Mouse (Mus musculus): ENCODE data around the gene A530016L24Rik. TPM values are rescaled to one million over a fixed set of nuclear protein-coding genes. Genes with fewer than 3 reads are reported as not detected.

The A530016L24Rik gene
- polyA plus RNA-seq, 1 experiment: 14.5 TPM

- Histone ChIP-seq H3K27me3 (ENCODE audit: control insufficient read depth, insufficient read depth, low read length) (no peaks in the 10 kb centered on the region), H3K36me3 (ENCODE audit: control insufficient read depth, insufficient read depth, low read length) (no peaks in the 10 kb centered on the region), H3K27ac (ENCODE audit: control insufficient read depth, insufficient read depth, low read length) (no peak overlapping the region), H3K4me1 (replicated peaks; ENCODE audit: control insufficient read depth, insufficient read depth, low read length) (no peaks in the 10 kb centered on the region), H3K4me3 (ENCODE audit: control insufficient read depth, insufficient read depth, low read length) (no peak overlapping the region)
- 61% methylated on average over 4 of the region's 4 CpGs for WGBS
- no peak for TF ChIP-seq CTCF (IDR thresholded peaks at IDR 0.05; ENCODE audit: borderline replicate concordance, control insufficient read depth, extremely low read depth, insufficient read depth, low read length, poor library complexity)
- no peak for TF ChIP-seq POLR2A (IDR thresholded peaks at IDR 0.05; ENCODE audit: control insufficient read depth, extremely low read depth, insufficient read depth, low read length, poor library complexity)
- no peak for DNase-seq
These were observed 18.0 kb downstream of the A530016L24Rik start for GRCm38 (mm10) chr12:112507264-112507663.

- DNase-seq: no peak
- Histone ChIP-seq H3K4me1 (replicated peaks; ENCODE audit: control insufficient read depth, insufficient read depth, low read length) (no peaks in the 10 kb centered on the region), H3K4me3 (ENCODE audit: control insufficient read depth, insufficient read depth, low read length) (no peak overlapping the region), H3K27ac (ENCODE audit: control insufficient read depth, insufficient read depth, low read length) (no peak overlapping the region), H3K27me3 (ENCODE audit: control insufficient read depth, insufficient read depth, low read length) (no peaks in the 10 kb centered on the region), H3K36me3 (ENCODE audit: control insufficient read depth, insufficient read depth, low read length) (no peaks in the 10 kb centered on the region)
- TF ChIP-seq CTCF (IDR thresholded peaks at IDR 0.05; ENCODE audit: borderline replicate concordance, control insufficient read depth, extremely low read depth, insufficient read depth, low read length, poor library complexity) (no peak), POLR2A (IDR thresholded peaks at IDR 0.05; ENCODE audit: control insufficient read depth, extremely low read depth, insufficient read depth, low read length, poor library complexity) (no peak)
- 77% methylated on average over 3 of the region's 3 CpGs for WGBS
These were observed 18.7 kb downstream of the A530016L24Rik start for GRCm38 (mm10) chr12:112507984-112508383.

- no peak overlapping the region for H3K4me3 ChIP-seq (ENCODE audit: control insufficient read depth, insufficient read depth, low read length)
- TF ChIP-seq CTCF (IDR thresholded peaks at IDR 0.05; ENCODE audit: borderline replicate concordance, control insufficient read depth, extremely low read depth, insufficient read depth, low read length, poor library complexity) (no peak), POLR2A (IDR thresholded peaks at IDR 0.05; ENCODE audit: control insufficient read depth, extremely low read depth, insufficient read depth, low read length, poor library complexity) (no peak)
- H3K27ac ChIP-seq (ENCODE audit: control insufficient read depth, insufficient read depth, low read length): no peak overlapping the region
- no peak for DNase-seq
- no peaks in the 10 kb centered on the region for H3K4me1 ChIP-seq (replicated peaks; ENCODE audit: control insufficient read depth, insufficient read depth, low read length)
- no peaks in the 10 kb centered on the region for H3K36me3 ChIP-seq (ENCODE audit: control insufficient read depth, insufficient read depth, low read length)
- 40% methylated on average over 7 of the region's 7 CpGs for WGBS
- no peaks in the 10 kb centered on the region for H3K27me3 ChIP-seq (ENCODE audit: control insufficient read depth, insufficient read depth, low read length)
These were observed 21.1 kb downstream of the A530016L24Rik start for GRCm38 (mm10) chr12:112510365-112510732.

GRCm38 (mm10) chr12:112510733-112511372 is 21.6 kb downstream of the A530016L24Rik start:
- Histone ChIP-seq H3K36me3 (ENCODE audit: control insufficient read depth, insufficient read depth, low read length) (no peaks in the 10 kb centered on the region), H3K27me3 (ENCODE audit: control insufficient read depth, insufficient read depth, low read length) (no peaks in the 10 kb centered on the region), H3K27ac (ENCODE audit: control insufficient read depth, insufficient read depth, low read length) (no peak overlapping the region), H3K4me1 (replicated peaks; ENCODE audit: control insufficient read depth, insufficient read depth, low read length) (no peaks in the 10 kb centered on the region), H3K4me3 (ENCODE audit: control insufficient read depth, insufficient read depth, low read length) (no peak overlapping the region)
- TF ChIP-seq POLR2A (IDR thresholded peaks at IDR 0.05; ENCODE audit: control insufficient read depth, extremely low read depth, insufficient read depth, low read length, poor library complexity): no peak
- no peak for TF ChIP-seq CTCF (IDR thresholded peaks at IDR 0.05; ENCODE audit: borderline replicate concordance, control insufficient read depth, extremely low read depth, insufficient read depth, low read length, poor library complexity)
- 6% methylated on average over 62 of the region's 62 CpGs for WGBS
- peak; percentile 12 for DNase-seq

GRCm38 (mm10) chr12:112514897-112515296 is 25.6 kb downstream of the A530016L24Rik start:
- Histone ChIP-seq H3K27me3 (ENCODE audit: control insufficient read depth, insufficient read depth, low read length) (no peaks in the 10 kb centered on the region), H3K4me3 (ENCODE audit: control insufficient read depth, insufficient read depth, low read length) (no peak overlapping the region), H3K36me3 (ENCODE audit: control insufficient read depth, insufficient read depth, low read length) (no peaks in the 10 kb centered on the region), H3K4me1 (replicated peaks; ENCODE audit: control insufficient read depth, insufficient read depth, low read length) (no peaks in the 10 kb centered on the region), H3K27ac (ENCODE audit: control insufficient read depth, insufficient read depth, low read length) (no peak overlapping the region)
- 55% methylated on average over 3 of the region's 3 CpGs for WGBS
- DNase-seq: no peak
- TF ChIP-seq POLR2A (IDR thresholded peaks at IDR 0.05; ENCODE audit: control insufficient read depth, extremely low read depth, insufficient read depth, low read length, poor library complexity) (no peak), CTCF (IDR thresholded peaks at IDR 0.05; ENCODE audit: borderline replicate concordance, control insufficient read depth, extremely low read depth, insufficient read depth, low read length, poor library complexity) (no peak)

GRCm38 (mm10) chr12:112516697-112517337 is 27.6 kb downstream of the A530016L24Rik start, which contains the start of gene Tmem179:
TSS of gene Tmem179 (minus strand) at chr12:112516747.
- no peaks in the 10 kb centered on the region for H3K4me1 ChIP-seq (replicated peaks; ENCODE audit: control insufficient read depth, insufficient read depth, low read length)
- no peak for DNase-seq
- TF ChIP-seq CTCF (IDR thresholded peaks at IDR 0.05; ENCODE audit: borderline replicate concordance, control insufficient read depth, extremely low read depth, insufficient read depth, low read length, poor library complexity): no peak
- no peak for TF ChIP-seq POLR2A (IDR thresholded peaks at IDR 0.05; ENCODE audit: control insufficient read depth, extremely low read depth, insufficient read depth, low read length, poor library complexity)
- no peaks in the 10 kb centered on the region for H3K27me3 ChIP-seq (ENCODE audit: control insufficient read depth, insufficient read depth, low read length)
- no peak within 1 kb of the TSS for H3K4me3 ChIP-seq (ENCODE audit: control insufficient read depth, insufficient read depth, low read length)
- no peak within 1 kb of the TSS for H3K27ac ChIP-seq (ENCODE audit: control insufficient read depth, insufficient read depth, low read length)
- H3K36me3 ChIP-seq (ENCODE audit: control insufficient read depth, insufficient read depth, low read length): no peaks in the 10 kb centered on the region
- 8% methylated on average over 14 of the region's 14 CpGs for WGBS

Data from thymus, adult 2 months (tissue).